8 mouse cellular contexts compared by ENCODE assay signal in the genomic region with DNA sequence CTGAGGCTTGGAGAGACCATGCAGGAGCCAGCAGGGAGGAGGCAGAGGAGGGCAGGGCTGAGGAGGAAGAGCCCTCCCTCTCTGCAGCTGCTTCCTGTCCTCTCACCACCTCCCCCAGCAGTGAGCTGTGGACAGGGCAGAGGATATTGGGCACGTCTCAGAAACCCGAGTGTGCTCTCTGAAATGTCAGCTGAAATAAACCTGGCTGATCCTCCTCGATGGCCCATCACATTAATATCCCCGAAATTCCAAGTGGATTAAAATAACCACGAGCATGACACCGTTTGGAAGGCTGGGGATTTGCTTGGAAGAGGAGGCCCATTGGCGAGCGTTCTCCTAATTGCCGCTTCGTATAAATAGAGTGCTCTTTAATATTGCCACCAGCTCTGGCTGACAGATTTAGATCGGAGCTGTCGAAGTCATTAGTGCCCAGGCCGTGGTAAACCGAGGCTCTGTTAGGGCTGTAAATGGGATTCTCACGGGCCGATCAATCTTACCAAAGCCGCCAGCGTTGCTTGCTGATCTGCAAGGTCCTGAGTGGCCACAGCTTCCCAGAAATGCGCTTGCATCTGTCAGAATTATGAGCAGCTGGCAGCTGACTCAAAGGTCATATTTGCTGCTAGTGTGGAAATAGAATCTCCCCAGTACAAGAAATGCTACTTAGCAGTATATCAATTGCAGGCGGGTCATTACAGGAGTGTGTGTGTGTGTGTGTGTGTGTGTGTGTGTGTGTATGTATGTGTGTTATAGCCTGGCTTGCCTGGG.
DNase-seq lines count a peak whose midpoint lies in the region; ATAC-seq lines count a peak whose summit lies in the region.

No protein-coding gene starts in this region.

- no peaks in the 10 kb centered on the region for H3K27me3 ChIP-seq in lung, embryonic 15.5 days
- H3K27me3 ChIP-seq in liver, embryonic 11.5 days (replicated peaks; ENCODE audit: control insufficient read depth, insufficient read depth, low read length) = peaks cover 4% of the 10 kb centered on the region; the same call in 1 of the 2 replicates

- no peak overlapping the region for H3K9ac ChIP-seq in lung, embryonic 15.5 days
- no peak overlapping the region for H3K9ac ChIP-seq in liver, embryonic 11.5 days (ENCODE audit: low read depth, low read length)

- peak overlapping the region; percentile 31 for H3K4me2 ChIP-seq in lung, embryonic 15.5 days
- H3K4me2 ChIP-seq in liver, embryonic 11.5 days = no peak overlapping the region

- H3K9me3 ChIP-seq in lung, embryonic 15.5 days = no peaks in the 10 kb centered on the region
- H3K9me3 ChIP-seq in liver, embryonic 11.5 days (ENCODE audit: control insufficient read depth, low read length) = no peaks in the 10 kb centered on the region

- ATAC-seq in lung, embryonic 15.5 days (ENCODE audit: borderline replicate concordance, extremely low read depth, low FRiP score, low TSS enrichment) = peak; percentile 62; the same call in 1 of the 2 replicates
- ATAC-seq in liver, embryonic 11.5 days (replicated peaks; ENCODE audit: low FRiP score) = no peak
- ATAC-seq in granulocyte monocyte progenitor cell, adult 5-6 weeks (replicated peaks; ENCODE audit: poor library complexity, severe bottlenecking) = no peak

- no peak overlapping the region for H3K4me3 ChIP-seq in lung, embryonic 15.5 days
- H3K4me3 ChIP-seq in liver, embryonic 11.5 days (ENCODE audit: low read depth, low read length) = no peak overlapping the region

- 0 out of 2 replicates have a peak overlapping the region, but pooled peaks have one; percentile 1 for H3K27ac ChIP-seq in lung, embryonic 15.5 days
- H3K27ac ChIP-seq in liver, embryonic 11.5 days (ENCODE audit: low read depth, low read length) = no peak overlapping the region

- no peaks in the 10 kb centered on the region; the same call in 1 of the 2 replicates for H3K4me1 ChIP-seq in lung, embryonic 15.5 days
- no peaks in the 10 kb centered on the region for H3K4me1 ChIP-seq in liver, embryonic 11.5 days (replicated peaks; ENCODE audit: control insufficient read depth, insufficient read depth, low read length)

- no peaks in the 10 kb centered on the region for H3K36me3 ChIP-seq in lung, embryonic 15.5 days
- H3K36me3 ChIP-seq in liver, embryonic 11.5 days (ENCODE audit: control insufficient read depth, insufficient read depth, low read length) = no peaks in the 10 kb centered on the region

- DNase-seq in lung, postnatal 25 days (ENCODE audit: low spot score) = no peak
- peak; percentile 30 to 44 for DNase-seq in heart, adult 9 months (ENCODE audit: low spot score in 2 of 2)
- peak; percentile 41 for DNase-seq in kidney, postnatal 14 days
- DNase-seq in retina, postnatal 7 days (ENCODE audit: low read depth, low spot score) = peak; percentile 17
- no peak for DNase-seq in right cerebral cortex, postnatal 10 days (ENCODE audit: low spot score in 2 of 2)
- DNase-seq in liver, embryonic 11.5 days (ENCODE audit: low spot score) = no peak

- 42% methylated on average over 20 of the region's 20 CpGs for WGBS in lung, embryonic 15.5 days
- 62% methylated on average over 20 of the region's 20 CpGs for WGBS in liver, embryonic 11.5 days

Comparison
In these comparisons a context has a peak if more than half of its experiments do, and no peak if none do; other contexts are left out.
1. DNase-seq: peak in heart, adult 9 months (2 of 2), kidney, postnatal 14 days (single experiment) and retina, postnatal 7 days (single experiment); none in lung, postnatal 25 days (single experiment), right cerebral cortex, postnatal 10 days (0 of 2) and liver, embryonic 11.5 days (single experiment).